Mouse (Mus musculus): ENCODE measurements around the gene Polr3gl. TPM values are rescaled to one million over a fixed set of nuclear protein-coding genes. Genes with fewer than 3 reads are reported as not detected.
A peak's percentile ranks its signal among the peaks of the same experiment; 100 is the strongest.

Polr3gl gene
- polyA plus RNA-seq (2011; ENCODE audit: insufficient read depth, insufficient read length, low replicate concordance, missing spikeins) = 61.0 and 72.3 TPM in 2 replicates

GRCm38 (mm10) chr3:96593790-96594560, at the start of gene Polr3gl:
Polr3gl (minus strand) TSS chr3:96594181.
- WGBS = under 1% methylated on average over 38 of the region's 38 CpGs
- Histone ChIP-seq H3K27ac (ENCODE audit: control insufficient read depth, insufficient read depth, low read depth, low read length, poor library complexity) (peak within 1 kb of the TSS; percentile 67), H3K4me3 (replicated peaks; ENCODE audit: control insufficient read depth, low read depth, low read length) (peak within 1 kb of the TSS; percentile 83), H3K4me1 (ENCODE audit: control insufficient read depth, insufficient read depth, low read length) (no peaks in the 10 kb centered on the region; the same call in 1 of the 2 replicates)
- peak; percentile 65; the same call in 1 of the 2 replicates for TF ChIP-seq POLR2A (IDR thresholded peaks at IDR 0.05; ENCODE audit: borderline replicate concordance, control insufficient read depth, low read depth, low read length)
- peak; percentile 9; the same call in 1 of the 2 replicates for TF ChIP-seq CTCF (IDR thresholded peaks at IDR 0.05; ENCODE audit: control insufficient read depth, insufficient read depth, low read length)

- no peak overlapping the region for H3K27ac ChIP-seq (ENCODE audit: control insufficient read depth, insufficient read depth, low read depth, low read length, poor library complexity)
- H3K4me3 ChIP-seq (replicated peaks; ENCODE audit: control insufficient read depth, low read depth, low read length) = no peak overlapping the region
- WGBS = 76% methylated on average over 1 of the region's 1 CpGs
- H3K4me1 ChIP-seq (ENCODE audit: control insufficient read depth, insufficient read depth, low read length) = peaks cover 1% of the 10 kb centered on the region; the same call in 1 of the 2 replicates
- peak; percentile 66 for TF ChIP-seq CTCF (IDR thresholded peaks at IDR 0.05; ENCODE audit: control insufficient read depth, insufficient read depth, low read length)
- TF ChIP-seq POLR2A (IDR thresholded peaks at IDR 0.05; ENCODE audit: borderline replicate concordance, control insufficient read depth, low read depth, low read length) = no peak
Observed at GRCm38 (mm10) chr3:96639219-96639618, 45.2 kb upstream of the Polr3gl start.

GRCm38 (mm10) chr3:96636448-96636847, 42.5 kb upstream of the Polr3gl start:
- H3K4me1 ChIP-seq (ENCODE audit: control insufficient read depth, insufficient read depth, low read length) = peaks cover 1% of the 10 kb centered on the region; the same call in 1 of the 2 replicates
- no peak overlapping the region for H3K4me3 ChIP-seq (replicated peaks; ENCODE audit: control insufficient read depth, low read depth, low read length)
- H3K27ac ChIP-seq (ENCODE audit: control insufficient read depth, insufficient read depth, low read depth, low read length, poor library complexity) = no peak overlapping the region
- WGBS = 63% methylated on average over 11 of the region's 11 CpGs
- TF ChIP-seq POLR2A (IDR thresholded peaks at IDR 0.05; ENCODE audit: borderline replicate concordance, control insufficient read depth, low read depth, low read length) (no peak), CTCF (IDR thresholded peaks at IDR 0.05; ENCODE audit: control insufficient read depth, insufficient read depth, low read length) (no peak)

GRCm38 (mm10) chr3:96635906-96636305, 41.9 kb upstream of the Polr3gl start:
- 5% methylated on average over 15 of the region's 15 CpGs for WGBS

GRCm38 (mm10) chr3:96634928-96635879, 41.2 kb upstream of the Polr3gl start, which contains the start of the genes Pex11b and Gm42957:
Pex11b (plus strand) TSS chr3:96635376.
Gm42957 (plus strand) TSS chr3:96635474.
- Histone ChIP-seq H3K4me3 (replicated peaks; ENCODE audit: control insufficient read depth, low read depth, low read length) (peak within 1 kb of the TSS; percentile 92), H3K27ac (ENCODE audit: control insufficient read depth, insufficient read depth, low read depth, low read length, poor library complexity) (peak within 1 kb of the TSS; percentile 87), H3K4me1 (ENCODE audit: control insufficient read depth, insufficient read depth, low read length) (peaks cover 1% of the 10 kb centered on the region; the same call in 1 of the 2 replicates)
- TF ChIP-seq POLR2A (IDR thresholded peaks at IDR 0.05; ENCODE audit: borderline replicate concordance, control insufficient read depth, low read depth, low read length) (peak; percentile 65; the same call in 1 of the 2 replicates), CTCF (IDR thresholded peaks at IDR 0.05; ENCODE audit: control insufficient read depth, insufficient read depth, low read length) (peak; percentile 32; the same call in 1 of the 2 replicates)
- 4% methylated on average over 60 of the region's 60 CpGs for WGBS

More at GRCm38 (mm10) chr3:96635906-96636305, 41.9 kb upstream of the Polr3gl start:
- Histone ChIP-seq H3K4me3 (replicated peaks; ENCODE audit: control insufficient read depth, low read depth, low read length) (peak overlapping the region; percentile 92), H3K27ac (ENCODE audit: control insufficient read depth, insufficient read depth, low read depth, low read length, poor library complexity) (peak overlapping the region; percentile 87), H3K4me1 (ENCODE audit: control insufficient read depth, insufficient read depth, low read length) (peaks cover 1% of the 10 kb centered on the region; the same call in 1 of the 2 replicates)
- no peak for TF ChIP-seq CTCF (IDR thresholded peaks at IDR 0.05; ENCODE audit: control insufficient read depth, insufficient read depth, low read length)
- TF ChIP-seq POLR2A (IDR thresholded peaks at IDR 0.05; ENCODE audit: borderline replicate concordance, control insufficient read depth, low read depth, low read length) = no peak

GRCm38 (mm10) chr3:96634015-96634414, 40.0 kb upstream of the Polr3gl start:
- TF ChIP-seq POLR2A (IDR thresholded peaks at IDR 0.05; ENCODE audit: borderline replicate concordance, control insufficient read depth, low read depth, low read length) (no peak), CTCF (IDR thresholded peaks at IDR 0.05; ENCODE audit: control insufficient read depth, insufficient read depth, low read length) (no peak)
- WGBS = 83% methylated on average over 1 of the region's 1 CpGs
- H3K4me1 ChIP-seq (ENCODE audit: control insufficient read depth, insufficient read depth, low read length) = peaks cover 1% of the 10 kb centered on the region; the same call in 1 of the 2 replicates
- no peak overlapping the region for H3K4me3 ChIP-seq (replicated peaks; ENCODE audit: control insufficient read depth, low read depth, low read length)
- H3K27ac ChIP-seq (ENCODE audit: control insufficient read depth, insufficient read depth, low read depth, low read length, poor library complexity) = no peak overlapping the region

- peaks cover 1% of the 10 kb centered on the region; the same call in 1 of the 2 replicates for H3K4me1 ChIP-seq (ENCODE audit: control insufficient read depth, insufficient read depth, low read length)
- H3K4me3 ChIP-seq (replicated peaks; ENCODE audit: control insufficient read depth, low read depth, low read length) = no peak overlapping the region
- no peak overlapping the region for H3K27ac ChIP-seq (ENCODE audit: control insufficient read depth, insufficient read depth, low read depth, low read length, poor library complexity)
- no peak for TF ChIP-seq POLR2A (IDR thresholded peaks at IDR 0.05; ENCODE audit: borderline replicate concordance, control insufficient read depth, low read depth, low read length)
Observed at GRCm38 (mm10) chr3:96632058-96632457, 38.1 kb upstream of the Polr3gl start.

All from bone marrow, adult 2 months (tissue).